Mouse (Mus musculus) cortical plate, adult 2 months (tissue): ENCODE data around the gene Il23r.

ENCODE experiments used
- CTCF ChIP-seq: fragments of 200-500 bp; IDR thresholded peaks from 2 replicates; pipeline ENCODE4 v1.5.1; 2011; ENCODE audit warnings: mild to moderate bottlenecking, control low read depth, low read length; ENCODE audit not compliant: insufficient read depth; ENCODE audit errors: extremely low read depth
- POLR2A ChIP-seq: fragments of 200-500 bp; IDR thresholded peaks from 2 replicates; pipeline ENCODE4 v1.6.1; 2011; ENCODE audit warnings: mild to moderate bottlenecking, low read length, control low read depth; ENCODE audit not compliant: insufficient read depth; ENCODE audit errors: extremely low read depth

DNA sequence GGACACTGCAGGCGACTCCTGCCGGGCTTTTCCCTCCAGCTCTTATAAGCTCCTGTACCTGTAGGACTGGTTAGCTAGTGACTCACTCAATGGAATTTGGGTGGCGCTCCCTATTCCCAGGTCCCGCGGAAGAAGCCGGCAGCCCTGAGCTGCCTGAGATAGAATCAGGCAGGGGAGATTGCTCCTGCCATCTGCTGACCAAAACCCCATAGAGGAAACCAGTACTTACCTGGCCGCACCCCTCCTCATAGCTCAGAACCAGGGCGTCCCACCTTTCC lies 44.1 kb upstream of the Il23r start, which contains the start of gene Tacstd2:
- TF ChIP-seq POLR2A (no peak), CTCF (no peak)
